Mouse (Mus musculus) olfactory bulb, adult 2 months (tissue): Measurements from ENCODE around the gene Aco2.

Experiments used
- CTCF ChIP-seq: fragments of 200-500 bp; IDR thresholded peaks from 2 replicates; pipeline ENCODE4 v1.5.1; 2012; ENCODE audit warnings: low read depth, mild to moderate bottlenecking, low read length, moderate library complexity; ENCODE audit not compliant: insufficient read depth
- POLR2A ChIP-seq: fragments of 200-500 bp; IDR thresholded peaks from 2 replicates; pipeline ENCODE4 v1.6.1; 2012; ENCODE audit warnings: mild to moderate bottlenecking, low read depth, low read length, moderate library complexity; ENCODE audit not compliant: insufficient read depth

- TF ChIP-seq CTCF (no peak), POLR2A (no peak)
These were observed 68.1 kb downstream of the Aco2 start for GRCm38 (mm10) chr15:81940219-81940618.
